Mouse (Mus musculus) spleen, adult 2 months (tissue): ENCODE measurements around the gene Tas2r139.

Source experiments
- CTCF ChIP-seq: fragments of 200-500 bp; IDR thresholded peaks from 2 replicates; pipeline ENCODE4 v1.5.1; 2011; ENCODE audit warnings: mild to moderate bottlenecking, inconsistent platforms; ENCODE audit not compliant: insufficient read depth, insufficient read length, insufficient replicate concordance; ENCODE audit errors: extremely low read depth
- POLR2A ChIP-seq: fragments of 200-500 bp; IDR thresholded peaks from 2 replicates; pipeline ENCODE4 v1.6.1; 2011; ENCODE audit warnings: low read depth, low read length, inconsistent platforms

- no peak for TF ChIP-seq CTCF
- TF ChIP-seq POLR2A: no peak
These were observed 41.7 kb downstream of the Tas2r139 start for GRCm38 (mm10) chr6:42182462-42182861.
